Mouse (Mus musculus) hindbrain, embryonic 15.5 days (tissue): ENCODE measurements around the gene Il6ra. TPM values are rescaled to one million over a fixed set of nuclear protein-coding genes. Genes with fewer than 3 reads are reported as not detected.
A peak's percentile ranks its signal among the peaks of the same experiment; 100 is the strongest.

Source experiments
- ATAC-seq: fragments of 200-750 bp; cut with Nextera tagmentation; 2 replicates; pipeline ENCODE4 v1.8.0; 2017; ENCODE audit warnings: low read depth, moderate number of reproducible peaks, moderate TSS enrichment; ENCODE audit not compliant: low FRiP score
- H3K27ac ChIP-seq: fragments of 300-500 bp; sonication (generic); replicated peaks from 2 replicates; pipeline ENCODE4 v1.5.1; 2015; ENCODE audit warnings: mild to moderate bottlenecking, inconsistent platforms
- H3K27me3 ChIP-seq: fragments of 300-500 bp; sonication (generic); 2 replicates; pipeline ENCODE4 v1.6.1; 2015; ENCODE audit warnings: control low read depth, inconsistent platforms
- H3K36me3 ChIP-seq: fragments of 300-500 bp; sonication (generic); 2 replicates; pipeline ENCODE4 v1.6.1; 2015; ENCODE audit warnings: control low read depth, inconsistent platforms
- H3K4me1 ChIP-seq: fragments of 300-500 bp; sonication (generic); replicated peaks from 2 replicates; pipeline ENCODE4 v1.6.1; 2015; ENCODE audit warnings: control low read depth, inconsistent platforms
- H3K4me2 ChIP-seq: fragments of 300-500 bp; sonication (generic); 2 replicates; pipeline ENCODE4 v1.6.1; 2015; ENCODE audit warnings: moderate library complexity, mild to moderate bottlenecking, inconsistent platforms
- H3K4me3 ChIP-seq: fragments of 300-500 bp; sonication (generic); 2 replicates; pipeline ENCODE4 v1.5.1; 2015; ENCODE audit warnings: mild to moderate bottlenecking, inconsistent platforms
- H3K9ac ChIP-seq: fragments of 300-500 bp; sonication (generic); 2 replicates; pipeline ENCODE4 v1.6.1; 2015; ENCODE audit warnings: inconsistent platforms
- H3K9me3 ChIP-seq: fragments of 300-500 bp; sonication (generic); 2 replicates; pipeline ENCODE4 v1.6.1; 2016; ENCODE audit warnings: control low read depth, inconsistent platforms
- WGBS: fragments of 180-500 bp; shearing (Covaris S2); methylation state at CpG from one replicate; pipeline ENCODE4 v1.1.7; 2015; 5-methylcytosine and 5-hydroxymethylcytosine counted together
- polyA plus RNA-seq: library from polyadenylated mRNA; unstranded; fragments of >200 nt; fragmentation: Nextera tagmentation; extraction: Ambion mirVana; gene quantifications from 2 replicates; pipeline ENCODE4 v1.2.1, GENCODE M21; 2015

Gene Il6ra
- polyA plus RNA-seq, result 1.3 and 1.4 TPM in 2 replicates

- WGBS, result 1% methylated on average over 75 of the region's 75 CpGs
- ATAC-seq, result peak; percentile 85
These were observed at the start of gene Il6ra for GRCm38 (mm10) chr3:89912543-89913391. Gene Il6ra, minus strand, starts transcription at chr3:89913196.

GRCm38 (mm10) chr3:89962059-89962750, 49.2 kb upstream of the Il6ra start:
- Histone ChIP-seq H3K36me3 (peaks cover 15% of the 10 kb centered on the region), H3K9me3 (no peaks in the 10 kb centered on the region), H3K9ac (peak overlapping the region; percentile 96), H3K27me3 (no peaks in the 10 kb centered on the region), H3K27ac (peak overlapping the region; percentile 94), H3K4me1 (peaks cover 56% of the 10 kb centered on the region), H3K4me3 (peak overlapping the region; percentile 98), H3K4me2 (peak overlapping the region; percentile 84)
- no peak for ATAC-seq
- 6% methylated on average over 14 of the region's 14 CpGs for WGBS

More at GRCm38 (mm10) chr3:89912543-89913391, at the start of gene Il6ra:
- Histone ChIP-seq H3K4me1 (peaks cover 13% of the 10 kb centered on the region; the same call in 1 of the 2 replicates), H3K4me2 (peak within 1 kb of the TSS; percentile 91), H3K27me3 (peaks cover 23% of the 10 kb centered on the region), H3K36me3 (no peaks in the 10 kb centered on the region), H3K9me3 (no peaks in the 10 kb centered on the region), H3K9ac (peak within 1 kb of the TSS; percentile 36), H3K4me3 (peak within 1 kb of the TSS; percentile 48), H3K27ac (no peak within 1 kb of the TSS; the same call in 1 of the 2 replicates)

- H3K27me3 ChIP-seq, result no peaks in the 10 kb centered on the region
- H3K9ac ChIP-seq, result 0 out of 2 replicates have a peak overlapping the region, but pooled peaks have one; percentile 77
- H3K4me2 ChIP-seq, result peak overlapping the region; percentile 84
- H3K27ac ChIP-seq, result 0 out of 2 replicates have a peak overlapping the region, but pooled peaks have one; percentile 51
- H3K36me3 ChIP-seq, result peaks cover 23% of the 10 kb centered on the region
- WGBS, result 41% methylated on average over 4 of the region's 4 CpGs
- H3K9me3 ChIP-seq, result no peaks in the 10 kb centered on the region
- ATAC-seq, result no peak
- peaks cover 56% of the 10 kb centered on the region for H3K4me1 ChIP-seq
- H3K4me3 ChIP-seq, result peak overlapping the region; percentile 98
These were observed 48.4 kb upstream of the Il6ra start for GRCm38 (mm10) chr3:89961436-89961835.

- H3K36me3 ChIP-seq, result peaks cover 33% of the 10 kb centered on the region
- H3K27me3 ChIP-seq, result no peaks in the 10 kb centered on the region
- peak overlapping the region; percentile 98 for H3K4me3 ChIP-seq
- WGBS, result 0% methylated on average over 30 of the region's 30 CpGs
- peak overlapping the region; percentile 74 for H3K27ac ChIP-seq
- peaks cover 56% of the 10 kb centered on the region for H3K4me1 ChIP-seq
- H3K4me2 ChIP-seq, result peak overlapping the region; percentile 84
- H3K9ac ChIP-seq, result peak overlapping the region; percentile 77
- H3K9me3 ChIP-seq, result no peaks in the 10 kb centered on the region
- ATAC-seq, result peak; percentile 92
These were observed 47.5 kb upstream of the Il6ra start for GRCm38 (mm10) chr3:89960469-89960868.

- WGBS, result 68% methylated on average over 4 of the region's 4 CpGs
- Histone ChIP-seq H3K9ac (peak overlapping the region; percentile 22), H3K27me3 (no peaks in the 10 kb centered on the region), H3K36me3 (peaks cover 38% of the 10 kb centered on the region), H3K4me1 (peaks cover 49% of the 10 kb centered on the region), H3K9me3 (no peaks in the 10 kb centered on the region), H3K27ac (0 out of 2 replicates have a peak overlapping the region, but pooled peaks have one; percentile 74), H3K4me3 (peak overlapping the region; percentile 98), H3K4me2 (peak overlapping the region; percentile 84)
- peak; percentile 25; the same call in 1 of the 2 replicates for ATAC-seq
These were observed 46.4 kb upstream of the Il6ra start for GRCm38 (mm10) chr3:89959435-89959834.

GRCm38 (mm10) chr3:89957880-89958279, 44.9 kb upstream of the Il6ra start:
- ATAC-seq, result no peak
- WGBS, result 95% methylated on average over 9 of the region's 9 CpGs

GRCm38 (mm10) chr3:89956177-89956971, 43.4 kb upstream of the Il6ra start:
- Histone ChIP-seq H3K27me3 (no peaks in the 10 kb centered on the region), H3K4me3 (no peak overlapping the region), H3K4me2 (no peak overlapping the region), H3K9ac (no peak overlapping the region), H3K36me3 (peaks cover 67% of the 10 kb centered on the region), H3K9me3 (no peaks in the 10 kb centered on the region), H3K27ac (no peak overlapping the region), H3K4me1 (peaks cover 30% of the 10 kb centered on the region)
- ATAC-seq, result no peak
- WGBS, result 96% methylated on average over 7 of the region's 7 CpGs

More at GRCm38 (mm10) chr3:89957880-89958279, 44.9 kb upstream of the Il6ra start:
- Histone ChIP-seq H3K4me2 (no peak overlapping the region), H3K36me3 (peaks cover 52% of the 10 kb centered on the region), H3K9me3 (no peaks in the 10 kb centered on the region), H3K4me3 (no peak overlapping the region), H3K4me1 (peaks cover 42% of the 10 kb centered on the region), H3K27ac (no peak overlapping the region), H3K27me3 (no peaks in the 10 kb centered on the region), H3K9ac (no peak overlapping the region)

- Histone ChIP-seq H3K4me2 (no peak overlapping the region), H3K4me3 (no peak overlapping the region), H3K9me3 (no peaks in the 10 kb centered on the region), H3K9ac (no peak overlapping the region), H3K4me1 (peaks cover 3% of the 10 kb centered on the region), H3K36me3 (peaks cover 91% of the 10 kb centered on the region), H3K27ac (no peak overlapping the region), H3K27me3 (no peaks in the 10 kb centered on the region)
- 3% methylated on average over 4 of the region's 4 CpGs for WGBS
- ATAC-seq, result no peak
These were observed 40.4 kb upstream of the Il6ra start for GRCm38 (mm10) chr3:89953420-89953819.

GRCm38 (mm10) chr3:89948655-89949054, 35.7 kb upstream of the Il6ra start:
- Histone ChIP-seq H3K9me3 (no peaks in the 10 kb centered on the region), H3K4me3 (no peak overlapping the region), H3K27ac (no peak overlapping the region), H3K4me1 (no peaks in the 10 kb centered on the region), H3K27me3 (no peaks in the 10 kb centered on the region), H3K36me3 (peaks cover 97% of the 10 kb centered on the region), H3K9ac (no peak overlapping the region), H3K4me2 (no peak overlapping the region)
- ATAC-seq, result no peak
- 78% methylated on average over 6 of the region's 6 CpGs for WGBS

GRCm38 (mm10) chr3:89948021-89948420, 35.0 kb upstream of the Il6ra start:
- Histone ChIP-seq H3K4me1 (no peaks in the 10 kb centered on the region), H3K27me3 (no peaks in the 10 kb centered on the region), H3K27ac (no peak overlapping the region), H3K36me3 (peaks cover 99% of the 10 kb centered on the region), H3K9me3 (no peaks in the 10 kb centered on the region), H3K9ac (no peak overlapping the region), H3K4me3 (no peak overlapping the region), H3K4me2 (no peak overlapping the region)
- WGBS, result 88% methylated on average over 11 of the region's 11 CpGs
- no peak for ATAC-seq

- Histone ChIP-seq H3K36me3 (peaks cover 99% of the 10 kb centered on the region), H3K27me3 (no peaks in the 10 kb centered on the region), H3K4me2 (no peak overlapping the region), H3K9ac (no peak overlapping the region), H3K9me3 (no peaks in the 10 kb centered on the region), H3K4me1 (no peaks in the 10 kb centered on the region), H3K4me3 (no peak overlapping the region), H3K27ac (no peak overlapping the region)
- 77% methylated on average over 8 of the region's 8 CpGs for WGBS
- ATAC-seq, result no peak
These were observed 32.0 kb upstream of the Il6ra start for GRCm38 (mm10) chr3:89945026-89945425.
